In the genomic region with DNA sequence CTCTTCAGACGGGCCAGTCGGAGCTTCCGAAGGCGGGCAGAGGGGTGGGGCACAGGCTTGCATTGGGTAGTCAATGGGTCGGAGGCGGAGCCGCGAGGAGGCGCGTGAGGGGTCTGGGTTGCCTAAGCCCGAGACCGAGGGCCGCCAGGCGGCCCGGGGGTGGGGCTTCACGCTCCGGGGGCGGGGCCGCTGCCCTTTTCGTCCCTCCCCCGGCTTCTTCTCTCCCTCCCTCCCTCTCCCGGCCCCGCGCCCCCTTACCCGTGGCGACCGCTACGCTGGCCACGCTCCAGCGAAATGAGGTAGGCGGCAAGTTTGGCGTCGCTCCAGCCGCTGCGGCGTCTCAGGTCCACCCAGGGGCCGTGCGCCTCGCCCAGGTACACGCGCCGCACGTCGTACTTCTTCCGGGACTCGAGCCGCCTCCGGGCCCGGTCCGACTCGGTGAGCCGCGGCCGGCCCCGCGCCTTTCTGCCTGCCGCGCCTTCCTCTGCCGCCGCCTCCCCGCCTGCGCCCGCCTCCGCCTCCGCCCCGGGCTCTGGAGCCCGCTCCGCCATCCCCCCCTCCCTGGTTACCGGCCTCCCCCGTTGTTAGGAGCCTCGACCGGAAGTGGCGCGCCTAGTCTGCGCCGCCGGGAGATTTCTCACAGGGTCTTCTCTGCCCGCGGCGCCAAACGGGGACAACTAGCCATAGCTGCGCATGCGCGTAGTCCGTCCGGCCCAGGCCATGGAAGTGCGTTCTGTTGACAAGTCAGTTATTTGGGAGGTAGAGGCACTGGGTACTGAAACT, we compare ENCODE assay signal across 8 mouse cellular contexts. TPM values are rescaled to one million over a fixed set of nuclear protein-coding genes. Genes with fewer than 3 reads are reported as not detected.
DNase-seq lines count a peak whose midpoint lies in the region; ATAC-seq lines count a peak whose summit lies in the region.

A gene (minus strand): TSS at position 469 of the 783 bp plus-strand sequence.
A gene (minus strand): TSS at position 586 of the 783 bp plus-strand sequence.

- H3K79me2 ChIP-seq in macrophage (ENCODE audit: inconsistent target), result no peaks in the 10 kb centered on the region

- peak; percentile 95 for DNase-seq in T-cell, adult 2 months (ENCODE audit: low spot score)
- DNase-seq in cerebellum, postnatal 36 days, result peak; percentile 98
- DNase-seq in frontal cortex, postnatal 36 days (ENCODE audit: low spot score in 2 of 2), result peak; percentile 96
- peak; percentile 97 for DNase-seq in left cerebral cortex, adult 18-20 months (ENCODE audit: low spot score in 2 of 2)
- peak; percentile 97 for DNase-seq in right cerebral cortex, adult 18-20 months
- DNase-seq in urinary bladder, postnatal 10 days (ENCODE audit: low spot score), result peak; percentile 91

- H3K36me3 ChIP-seq in hindbrain, embryonic 16.5 days (ENCODE audit: control insufficient read depth, insufficient read depth, low read length), result peaks cover 4% of the 10 kb centered on the region; the same call in 1 of the 2 replicates
- 0 out of 2 replicates have a peak, but pooled peaks cover under 1% of the 10 kb centered on the region for H3K36me3 ChIP-seq in macrophage (ENCODE audit: inconsistent target)

- 1% methylated on average over 67 of the region's 87 CpGs for WGBS in hindbrain, embryonic 16.5 days
- 0% methylated on average over 70 of the region's 87 CpGs for WGBS in macrophage (ENCODE audit: missing documents)

- H3K4me1 ChIP-seq in hindbrain, embryonic 16.5 days (ENCODE audit: control insufficient read depth, insufficient read depth, low read depth, low read length), result peaks cover 14% of the 10 kb centered on the region

- H3K9me3 ChIP-seq in hindbrain, embryonic 16.5 days (ENCODE audit: control insufficient read depth, low read length), result no peaks in the 10 kb centered on the region

- peak; percentile 97 for ATAC-seq in hindbrain, embryonic 16.5 days

- H3K4me3 ChIP-seq in hindbrain, embryonic 16.5 days (ENCODE audit: low read length), result peak within 1 kb of the TSS; percentile 75
- peak within 1 kb of the TSS; percentile 53 for H3K4me3 ChIP-seq in macrophage (ENCODE audit: inconsistent target)

- no peaks in the 10 kb centered on the region for H3K27me3 ChIP-seq in hindbrain, embryonic 16.5 days (replicated peaks; ENCODE audit: control insufficient read depth, insufficient read depth, low read length)

- H3K27ac ChIP-seq in hindbrain, embryonic 16.5 days (ENCODE audit: low read depth, low read length), result peak within 1 kb of the TSS; percentile 97
- H3K27ac ChIP-seq in macrophage, result peak within 1 kb of the TSS; percentile 36

- peak within 1 kb of the TSS; percentile 71 for H3K4me2 ChIP-seq in hindbrain, embryonic 16.5 days (ENCODE audit: low read length)

- H3K9ac ChIP-seq in hindbrain, embryonic 16.5 days (ENCODE audit: low read depth, low read length), result peak within 1 kb of the TSS; percentile 91

RNA-seq across cellular contexts. Expression of the first gene that starts in this region (rescaled TPM):
- not detected in 2 replicates for polyA plus RNA-seq in hindbrain, embryonic 16.5 days (2015; fragmentation: Nextera tagmentation; extraction: Ambion mirVana)
- 1 to 10 TPM; 1.4 to 3.8 TPM for total RNA-seq in left cerebral cortex, adult 18-20 months (2021)
- not detected for total RNA-seq in macrophage (2018; cell fraction: chromatin; rRNA removed)
- not detected for total RNA-seq in macrophage (2018; cell fraction: cytosol; rRNA removed)
- total RNA-seq in macrophage (2018; cell fraction: nucleus; rRNA removed), result not detected
- polyA plus RNA-seq in macrophage (2018), result not detected in 3 replicates

RNA-seq across cellular contexts. Expression of the second gene that starts in this region (rescaled TPM):
- polyA plus RNA-seq in hindbrain, embryonic 16.5 days (2015; fragmentation: Nextera tagmentation; extraction: Ambion mirVana), result 16.6 and 16.7 TPM in 2 replicates
- total RNA-seq in left cerebral cortex, adult 18-20 months (2021), result 10 to 100 TPM; 19.8 to 21.1 TPM
- total RNA-seq in macrophage (2018; cell fraction: chromatin; rRNA removed), result 10 to 100 TPM; 25.7 to 52.4 (median 35.6) TPM
- 1 to 10 TPM; 4.6 to 7.7 (median 6.1) TPM for total RNA-seq in macrophage (2018; cell fraction: cytosol; rRNA removed)
- 10 to 100 TPM; 12.6 to 37.1 (median 22.2) TPM for total RNA-seq in macrophage (2018; cell fraction: nucleus; rRNA removed)
- 4.3 to 7.0 TPM (median 5.2 TPM) in 3 replicates for polyA plus RNA-seq in macrophage (2018)

Comparison
In these comparisons a context has a peak if more than half of its experiments do, and no peak if none do; other contexts are left out.
1. Peak in every context shown above with its lines: DNase-seq, ATAC-seq, H3K4me3 ChIP-seq and H3K27ac ChIP-seq.